Mouse (Mus musculus) skeletal muscle tissue, postnatal 0 days (tissue): Measurements from ENCODE around the gene Fam90a1a. TPM values are rescaled to one million over a fixed set of nuclear protein-coding genes. Genes with fewer than 3 reads are reported as not detected.

Experiments used
- polyA plus RNA-seq: library from polyadenylated mRNA; unstranded; fragments of >200 nt; fragmentation: Nextera tagmentation; extraction: Ambion mirVana; gene quantifications from 2 replicates; pipeline ENCODE4 v1.2.1, GENCODE M21; 2015

Gene Fam90a1a
- not detected in 2 replicates for polyA plus RNA-seq

DNA sequence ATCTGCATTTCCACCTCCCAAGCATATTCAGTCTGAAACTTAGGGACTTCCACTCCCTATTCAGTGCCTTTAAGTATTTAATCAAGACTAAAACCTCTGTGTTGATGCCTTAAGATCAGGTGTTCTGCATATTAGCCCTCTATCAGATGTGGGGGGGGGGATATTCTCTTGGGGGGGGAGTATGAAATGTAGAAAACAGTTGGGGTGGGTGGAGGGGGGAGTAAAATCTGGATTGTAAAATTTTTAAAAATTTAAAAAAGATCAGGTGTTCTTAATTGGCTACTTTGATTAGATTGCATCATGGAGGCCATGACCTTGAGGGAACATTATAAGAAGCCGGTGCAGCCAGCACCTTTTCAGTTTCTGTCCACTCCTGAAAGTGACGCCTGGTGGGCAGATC, at the start of gene Fam90a1a:
TSS of gene Fam90a1a (plus strand) at position 301 of the 400 bp plus-strand sequence.

DNA sequence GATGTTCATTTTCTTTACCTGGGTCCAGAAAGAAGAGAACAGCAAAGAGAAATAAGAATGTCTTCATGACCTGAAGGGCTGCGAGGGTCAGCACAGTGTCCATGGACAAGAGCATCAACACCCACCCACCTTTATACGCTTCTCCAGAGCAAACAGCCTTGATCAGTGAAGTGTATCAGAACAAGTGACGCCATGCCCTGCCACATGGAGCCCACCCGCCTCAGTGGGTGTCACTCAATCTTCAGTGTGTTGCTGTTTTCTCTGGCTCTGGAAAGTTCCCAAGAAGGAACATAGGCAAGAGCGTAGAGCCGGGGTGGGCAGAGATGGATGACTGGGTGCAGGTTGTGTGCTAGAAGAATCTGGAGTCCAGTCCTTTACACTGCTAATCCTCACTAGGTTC, 25.9 kb upstream of the Fam90a1a start, which contains the start of gene Defb15:
TSS of gene Defb15 (minus strand) at position 101 of the 400 bp plus-strand sequence.

DNA sequence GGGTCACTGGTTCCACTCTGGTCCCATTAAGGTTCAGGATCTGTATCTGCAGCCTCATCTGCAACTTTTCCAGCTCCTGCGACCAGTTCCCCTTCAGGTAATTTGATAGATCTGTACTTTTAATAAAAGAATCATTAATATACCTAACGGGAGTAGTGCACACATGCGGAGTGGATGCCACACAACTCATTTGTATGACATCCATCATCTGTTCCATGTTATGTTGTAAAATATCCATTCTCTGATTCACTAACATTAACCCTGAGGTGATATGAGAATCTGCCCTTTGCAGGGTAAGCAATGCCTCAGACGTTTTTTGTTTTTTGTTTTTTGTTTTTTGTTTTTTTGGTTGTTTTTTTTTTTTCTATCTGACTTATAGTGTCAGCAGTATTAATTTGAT, 20.5 kb upstream of the Fam90a1a start, which contains the start of gene Defb35:
TSS of gene Defb35 (plus strand) at position 301 of the 400 bp plus-strand sequence.

DNA sequence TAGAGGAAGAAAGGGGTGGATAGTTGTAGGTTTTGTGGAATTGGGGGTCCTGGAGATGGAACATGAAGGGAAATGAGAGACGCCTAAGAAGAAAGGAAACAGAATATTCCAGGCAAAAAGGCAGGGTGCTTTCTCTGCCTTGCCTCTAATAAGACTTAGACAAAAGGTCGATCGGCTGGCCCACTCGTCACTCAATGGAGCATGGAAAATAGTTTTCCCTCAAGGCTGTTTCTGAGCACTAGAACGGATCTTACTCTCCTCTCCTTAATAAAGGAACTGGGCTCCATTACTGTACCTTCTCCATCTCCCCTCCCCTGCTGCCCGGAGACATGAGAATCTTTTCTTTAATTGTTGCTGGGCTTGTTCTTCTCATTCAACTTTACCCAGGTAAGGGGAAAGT, 12.1 kb upstream of the Fam90a1a start, which contains the start of gene Defb13:
TSS of gene Defb13 (plus strand) at position 301 of the 400 bp plus-strand sequence.

DNA sequence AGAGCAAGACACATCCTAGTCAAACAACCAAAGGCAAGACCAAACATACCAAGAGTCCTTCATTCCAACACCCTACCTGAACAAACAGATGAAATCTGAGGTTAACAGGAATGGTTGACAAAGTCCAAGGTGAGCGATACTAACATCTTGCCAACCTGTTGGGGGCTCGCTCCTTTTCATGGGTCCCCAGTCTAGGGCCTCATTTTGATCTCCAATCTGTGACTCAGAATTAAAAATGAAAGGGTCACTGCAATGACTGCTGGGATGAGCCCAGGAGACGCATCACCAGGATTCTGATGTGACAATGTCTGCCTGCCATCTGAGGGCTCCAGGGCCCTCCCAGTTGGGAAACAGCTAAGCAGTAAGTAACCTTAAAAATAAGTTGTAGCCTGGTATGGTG, 11.0 kb downstream of the Fam90a1a start, which contains the start of gene Ccdc70:
TSS of gene Ccdc70 (plus strand) at position 301 of the 400 bp plus-strand sequence.

Other genes starting within 250 kb of the Fam90a1a start
- gene Defa24, start 224.2 kb upstream of the Fam90a1a start, polyA plus RNA-seq = not detected in 2 replicates
- not detected in 2 replicates for gene Defb50, start 135.2 kb upstream of the Fam90a1a start, polyA plus RNA-seq
- not detected in 2 replicates for gene Defb2, start 118.8 kb upstream of the Fam90a1a start, polyA plus RNA-seq
- gene Defb10, start 99.8 kb upstream of the Fam90a1a start, polyA plus RNA-seq = not detected in 2 replicates
- not detected in 2 replicates for gene Defb9, start 73.3 kb upstream of the Fam90a1a start, polyA plus RNA-seq
- not detected in 2 replicates for gene Defb11, start 52.3 kb upstream of the Fam90a1a start, polyA plus RNA-seq
- not detected in 2 replicates for gene Defb15, start 26.0 kb upstream of the Fam90a1a start, polyA plus RNA-seq
- gene Defb35, start 20.4 kb upstream of the Fam90a1a start, polyA plus RNA-seq = not detected in 2 replicates
- not detected in 2 replicates for gene Defb13, start 12.0 kb upstream of the Fam90a1a start, polyA plus RNA-seq
- not detected in 2 replicates for gene Ccdc70, start 11.1 kb downstream of the Fam90a1a start, polyA plus RNA-seq
- 0.05 TPM in 2 replicates for gene Atp7b, start 101.6 kb downstream of the Fam90a1a start, polyA plus RNA-seq
- 10.0 and 10.5 TPM in 2 replicates for gene Alg11, start 102.0 kb downstream of the Fam90a1a start, polyA plus RNA-seq
- gene Nek5, start 166.3 kb downstream of the Fam90a1a start, polyA plus RNA-seq = 0.06 and 0.09 TPM in 2 replicates
- 2.3 and 2.9 TPM in 2 replicates for gene Nek3, start 207.7 kb downstream of the Fam90a1a start, polyA plus RNA-seq
- gene Ckap2, start 227.1 kb downstream of the Fam90a1a start, polyA plus RNA-seq = 13.8 and 14.7 TPM in 2 replicates
- 18.6 and 22.3 TPM in 2 replicates for gene Vps36, start 234.1 kb downstream of the Fam90a1a start, polyA plus RNA-seq